Mouse (Mus musculus) olfactory bulb, adult 2 months (tissue): Measurements from ENCODE around the gene Tcf3. TPM values are rescaled to one million over a fixed set of nuclear protein-coding genes. Genes with fewer than 3 reads are reported as not detected.

ENCODE experiments used
- H3K27ac ChIP-seq: fragments of 200-500 bp; 2 replicates; pipeline ENCODE4 v1.5.1; 2012; ENCODE audit warnings: low read depth, low read length; ENCODE audit not compliant: insufficient read depth
- H3K4me1 ChIP-seq: fragments of 200-500 bp; 2 replicates; pipeline ENCODE4 v1.6.1; 2012; ENCODE audit warnings: low read length; ENCODE audit not compliant: control insufficient read depth, insufficient read depth
- H3K4me3 ChIP-seq: fragments of 200-500 bp; 2 replicates; pipeline ENCODE4 v1.5.1; 2012; ENCODE audit warnings: mild to moderate bottlenecking, low read depth, low read length, moderate library complexity; ENCODE audit not compliant: insufficient read depth
- CTCF ChIP-seq: fragments of 200-500 bp; IDR thresholded peaks from 2 replicates; pipeline ENCODE4 v1.5.1; 2012; ENCODE audit warnings: low read depth, mild to moderate bottlenecking, low read length, moderate library complexity; ENCODE audit not compliant: insufficient read depth
- POLR2A ChIP-seq: fragments of 200-500 bp; IDR thresholded peaks from 2 replicates; pipeline ENCODE4 v1.6.1; 2012; ENCODE audit warnings: mild to moderate bottlenecking, low read depth, low read length, moderate library complexity; ENCODE audit not compliant: insufficient read depth
- WGBS: fragments of 180-500 bp; shearing (Covaris S2); methylation state at CpG from one replicate; pipeline ENCODE4 v1.1.7; 2018; 5-methylcytosine and 5-hydroxymethylcytosine counted together
- polyA plus RNA-seq: library from polyadenylated mRNA; stranded (reverse); fragments of >200 nt; gene quantifications from 2 replicates; pipeline ENCODE4 v1.2.4, GENCODE M21; 2012; ENCODE audit warnings: low replicate concordance; ENCODE audit not compliant: missing spikeins, insufficient read depth, insufficient read length

Tcf3 gene
- polyA plus RNA-seq, 1 experiment: not detected

DNA sequence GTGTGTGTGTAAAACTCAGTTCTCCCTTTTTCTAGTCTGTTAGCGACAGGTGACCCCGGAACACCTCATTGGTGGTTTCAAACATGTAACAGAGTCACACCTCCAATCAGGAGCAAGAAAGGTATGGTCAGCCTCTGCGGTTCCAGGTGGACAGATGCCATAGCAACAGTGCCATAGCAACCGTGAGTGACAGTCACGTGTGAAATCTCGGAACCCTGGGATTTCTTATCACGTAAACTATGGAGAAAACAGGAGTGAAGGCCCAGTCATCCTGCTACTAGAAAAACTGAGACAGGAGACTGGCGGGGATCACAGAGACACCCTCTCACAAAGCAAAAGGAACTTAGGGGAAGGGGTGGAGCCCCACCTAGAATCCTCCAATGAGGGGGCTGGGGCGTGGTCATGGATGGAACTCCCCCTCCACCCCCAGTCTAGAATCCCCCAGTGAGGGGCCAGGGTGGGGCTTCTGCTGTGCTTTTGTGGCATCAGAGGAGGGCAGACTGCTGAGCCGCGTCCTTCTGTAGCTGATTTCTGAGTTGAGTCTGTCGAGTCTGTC, 62.0 kb downstream of the Tcf3 start:
- no peak for TF ChIP-seq POLR2A
- Histone ChIP-seq H3K4me3 (no peak overlapping the region), H3K4me1 (peaks cover 22% of the 10 kb centered on the region), H3K27ac (no peak overlapping the region)
- 28% methylated on average over 12 of the region's 12 CpGs for WGBS

DNA sequence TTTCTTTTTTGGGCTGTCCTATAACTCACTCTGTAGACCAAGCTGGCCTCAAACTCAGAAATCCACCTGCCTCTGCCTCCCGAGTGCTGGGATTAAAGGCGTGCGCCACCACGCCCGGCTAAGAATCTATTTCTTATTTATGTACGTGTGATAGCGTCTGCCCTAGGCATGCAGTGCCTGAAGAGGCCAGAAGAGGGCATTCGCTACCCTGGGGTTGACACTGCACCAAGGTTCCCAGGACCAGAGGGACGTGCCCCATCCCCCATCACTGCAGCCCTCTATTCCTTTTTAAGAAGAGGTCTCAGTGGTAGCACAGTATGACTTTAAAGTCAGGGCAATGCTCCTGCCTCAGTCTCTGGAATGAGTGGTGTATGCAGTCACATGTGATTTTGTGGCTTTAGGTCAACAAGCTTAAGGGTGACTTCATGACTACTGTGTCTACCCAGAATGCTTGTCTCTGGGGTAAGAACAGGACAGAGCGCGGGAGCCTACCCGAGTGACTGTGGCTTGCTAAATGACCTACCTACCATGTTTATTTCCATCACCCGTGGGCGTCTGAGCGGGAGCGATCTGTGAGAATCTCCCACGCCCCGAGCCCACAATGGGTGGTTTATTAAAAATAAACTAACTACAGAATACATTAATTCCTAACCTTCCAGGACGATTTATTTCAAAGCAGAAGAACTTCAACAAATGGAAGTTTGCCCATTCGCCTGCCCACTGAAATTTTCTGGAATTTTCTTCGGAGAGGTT, 63.3 kb downstream of the Tcf3 start:
- Histone ChIP-seq H3K4me3 (no peak overlapping the region), H3K27ac (no peak overlapping the region), H3K4me1 (peaks cover 22% of the 10 kb centered on the region)
- no peak for TF ChIP-seq POLR2A
- TF ChIP-seq CTCF: no peak
- WGBS: 57% methylated on average over 21 of the region's 21 CpGs

DNA sequence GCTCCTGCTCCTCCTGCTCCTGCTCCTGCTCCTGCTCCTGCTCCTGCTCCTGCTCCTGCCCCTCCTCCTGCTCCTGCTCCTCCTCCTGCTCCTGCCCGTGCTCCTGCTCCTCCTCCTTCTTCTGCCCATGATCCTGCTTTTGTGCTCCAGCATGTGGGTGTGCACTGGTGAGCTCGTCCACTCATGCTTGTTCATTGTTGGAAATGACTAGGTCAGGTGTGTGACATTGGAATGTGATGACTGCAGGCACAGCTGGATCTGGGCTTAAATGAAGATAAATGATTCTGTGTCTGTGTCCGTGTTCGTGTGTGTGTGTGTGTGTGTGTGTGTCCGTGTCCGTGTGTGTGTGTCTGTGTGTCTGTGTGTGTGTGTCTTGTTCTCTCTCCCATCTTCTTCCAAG, 65.1 kb downstream of the Tcf3 start:
- TF ChIP-seq POLR2A (no peak), CTCF (no peak)
- WGBS: 91% methylated on average over 6 of the region's 6 CpGs
- H3K4me3 ChIP-seq: no peak overlapping the region
- H3K27ac ChIP-seq: no peak overlapping the region
- peaks cover 25% of the 10 kb centered on the region for H3K4me1 ChIP-seq

DNA sequence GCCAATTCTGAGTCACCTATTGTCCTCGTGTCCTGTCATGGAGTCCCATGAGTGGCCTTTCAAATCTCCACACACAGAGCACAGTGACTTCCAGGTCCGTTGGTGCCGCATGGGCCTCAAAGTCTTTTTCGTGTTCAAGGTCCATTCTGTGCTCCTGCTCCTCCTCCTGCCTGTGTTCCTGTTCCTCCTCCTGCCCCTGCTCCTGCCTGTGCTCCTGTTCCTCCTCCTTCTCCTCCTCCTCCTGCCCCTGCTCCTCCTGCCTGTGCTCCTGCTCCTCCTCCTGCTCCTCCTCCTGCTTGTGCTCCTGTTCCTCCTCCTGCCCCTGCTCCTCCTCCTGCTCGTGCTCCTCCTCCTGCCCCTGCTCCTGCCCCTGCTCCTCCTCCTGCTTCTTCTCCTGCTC, 65.5 kb downstream of the Tcf3 start:
- no peak for TF ChIP-seq CTCF
- no peak for TF ChIP-seq POLR2A
- Histone ChIP-seq H3K4me3 (no peak overlapping the region), H3K4me1 (peaks cover 25% of the 10 kb centered on the region), H3K27ac (no peak overlapping the region)
- WGBS: 47% methylated on average over 5 of the region's 5 CpGs

DNA sequence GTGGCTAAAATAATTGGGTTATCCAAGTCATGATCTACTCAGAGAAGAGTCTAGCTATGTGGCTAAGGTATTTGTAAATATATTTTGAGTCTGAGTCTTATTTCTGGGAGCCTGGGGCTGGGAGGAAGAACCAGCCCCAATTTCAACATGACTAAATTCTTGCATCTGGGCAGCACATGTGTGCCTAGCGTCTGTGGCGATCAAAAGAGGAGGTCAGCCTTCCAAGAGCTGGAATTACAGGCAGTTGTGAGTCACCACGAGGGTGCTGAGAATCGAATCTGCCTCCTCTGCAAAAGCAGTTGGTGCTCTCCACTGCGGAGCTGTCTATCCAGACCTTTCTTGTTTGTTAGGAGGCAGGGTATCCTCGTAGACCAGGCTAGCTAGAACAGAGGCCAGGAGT, 67.7 kb downstream of the Tcf3 start:
- no peak overlapping the region for H3K4me3 ChIP-seq
- peaks cover 15% of the 10 kb centered on the region for H3K4me1 ChIP-seq
- H3K27ac ChIP-seq: no peak overlapping the region
- TF ChIP-seq POLR2A (no peak), CTCF (no peak)
- 57% methylated on average over 6 of the region's 6 CpGs for WGBS

DNA sequence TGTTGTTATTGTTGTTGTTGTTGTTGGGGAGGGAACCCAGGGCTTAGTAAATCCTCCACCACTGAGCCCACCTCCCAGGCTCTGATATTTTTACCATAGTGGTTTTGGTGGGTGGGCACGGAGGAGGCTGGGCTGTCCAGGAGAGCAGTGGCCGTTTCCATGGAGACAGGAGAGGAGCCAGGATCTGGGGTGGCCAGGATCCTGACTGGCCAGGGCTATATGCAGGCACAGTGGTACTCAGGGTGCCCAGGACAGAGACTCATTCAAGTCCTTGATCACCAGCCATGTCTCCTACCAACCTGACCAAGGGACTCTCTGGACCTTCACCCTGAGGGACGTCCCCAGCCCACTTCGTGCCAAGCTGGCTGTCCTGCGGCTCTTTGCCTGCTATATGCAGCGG, 69.7 kb downstream of the Tcf3 start:
- TF ChIP-seq CTCF: no peak
- no peak for TF ChIP-seq POLR2A
- no peak overlapping the region for H3K27ac ChIP-seq
- peaks cover 15% of the 10 kb centered on the region for H3K4me1 ChIP-seq
- WGBS: 46% methylated on average over 6 of the region's 6 CpGs
- no peak overlapping the region for H3K4me3 ChIP-seq

Other genes starting within 250 kb of the Tcf3 start
- not detected in 2 replicates for gene Mum1, start 207.2 kb downstream of the Tcf3 start, polyA plus RNA-seq
- not detected in 2 replicates for gene Ndufs7, start 184.5 kb downstream of the Tcf3 start, polyA plus RNA-seq
- not detected in 2 replicates for gene Gamt, start 172.6 kb downstream of the Tcf3 start, polyA plus RNA-seq
- not detected in 2 replicates for gene Dazap1, start 172.2 kb downstream of the Tcf3 start, polyA plus RNA-seq
- gene Rps15, start 141.2 kb downstream of the Tcf3 start, polyA plus RNA-seq: 978 TPM in 1 of 2 replicates, not detected in the other
- gene Apc2, start 137.7 kb downstream of the Tcf3 start, polyA plus RNA-seq: not detected in 2 replicates
- not detected in 2 replicates for gene 2310011J03Rik, start 113.1 kb downstream of the Tcf3 start, polyA plus RNA-seq
- not detected in 2 replicates for gene Pcsk4, start 104.1 kb downstream of the Tcf3 start, polyA plus RNA-seq
- gene Reep6, start 103.7 kb downstream of the Tcf3 start, polyA plus RNA-seq: not detected in 2 replicates
- gene Adamtsl5, start 85.2 kb downstream of the Tcf3 start, polyA plus RNA-seq: not detected in 2 replicates
- not detected in 2 replicates for gene Plk5, start 77.2 kb downstream of the Tcf3 start, polyA plus RNA-seq
- not detected in 2 replicates for gene Mex3d, start 46.0 kb downstream of the Tcf3 start, polyA plus RNA-seq
- not detected in 2 replicates for gene Mbd3, start 34.1 kb downstream of the Tcf3 start, polyA plus RNA-seq
- gene Uqcr11, start 26.8 kb downstream of the Tcf3 start, polyA plus RNA-seq: not detected in 2 replicates
- gene Onecut3, start 61.2 kb upstream of the Tcf3 start, polyA plus RNA-seq: not detected in 2 replicates
- not detected in 2 replicates for gene Atp8b3, start 105.5 kb upstream of the Tcf3 start, polyA plus RNA-seq
- not detected in 2 replicates for gene Rexo1, start 127.9 kb upstream of the Tcf3 start, polyA plus RNA-seq
- not detected in 2 replicates for gene Klf16, start 143.7 kb upstream of the Tcf3 start, polyA plus RNA-seq
- not detected in 2 replicates for gene Abhd17a, start 156.7 kb upstream of the Tcf3 start, polyA plus RNA-seq
- not detected in 2 replicates for gene Scamp4, start 169.2 kb upstream of the Tcf3 start, polyA plus RNA-seq
- not detected in 2 replicates for gene Adat3, start 169.2 kb upstream of the Tcf3 start, polyA plus RNA-seq
- gene Gm49322, start 172.4 kb upstream of the Tcf3 start, polyA plus RNA-seq: not detected in 2 replicates
- 431 TPM in 1 of 2 replicates, not detected in the other for gene Csnk1g2, start 189.2 kb upstream of the Tcf3 start, polyA plus RNA-seq
- gene Btbd2, start 223.4 kb upstream of the Tcf3 start, polyA plus RNA-seq: not detected in 2 replicates
- gene Mknk2, start 244.5 kb upstream of the Tcf3 start, polyA plus RNA-seq: not detected in 2 replicates